Mouse (Mus musculus): ENCODE results near the gene Gpr89.

Gene Gpr89

DNA sequence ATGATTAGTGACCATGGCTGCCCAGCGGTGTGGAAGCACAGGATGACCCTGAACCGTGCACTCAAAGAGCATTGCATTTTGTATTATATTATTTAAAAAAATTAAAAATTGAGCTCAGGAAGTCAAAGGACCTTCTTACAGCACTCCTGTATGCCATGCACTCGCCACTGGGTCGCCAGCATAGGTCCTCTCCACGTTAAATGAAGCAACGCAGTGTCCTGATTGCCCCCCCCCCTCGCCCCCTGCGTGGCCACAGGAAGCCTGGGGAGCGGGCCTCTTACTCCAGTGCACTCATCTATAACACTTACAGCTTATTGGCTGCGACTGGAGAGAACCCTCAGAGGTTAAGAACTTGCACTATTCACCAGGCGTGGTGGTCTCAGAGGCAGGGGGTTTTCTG is 79.9 kb downstream of the Gpr89 start:
- in situ Hi-C loops (cut with MboI; ENCODE audit: low sequenced_read_pairs) = no loop called here

- in situ Hi-C loops (cut with MboI; ENCODE audit: low sequenced_read_pairs) = no loop called here
These were observed 80.5 kb downstream of the Gpr89 start for GRCm38 (mm10) chr3:96824614-96825013.

- in situ Hi-C loops (cut with MboI; ENCODE audit: low sequenced_read_pairs) = no loop called here
These were observed 81.4 kb downstream of the Gpr89 start for GRCm38 (mm10) chr3:96823701-96824100.

DNA sequence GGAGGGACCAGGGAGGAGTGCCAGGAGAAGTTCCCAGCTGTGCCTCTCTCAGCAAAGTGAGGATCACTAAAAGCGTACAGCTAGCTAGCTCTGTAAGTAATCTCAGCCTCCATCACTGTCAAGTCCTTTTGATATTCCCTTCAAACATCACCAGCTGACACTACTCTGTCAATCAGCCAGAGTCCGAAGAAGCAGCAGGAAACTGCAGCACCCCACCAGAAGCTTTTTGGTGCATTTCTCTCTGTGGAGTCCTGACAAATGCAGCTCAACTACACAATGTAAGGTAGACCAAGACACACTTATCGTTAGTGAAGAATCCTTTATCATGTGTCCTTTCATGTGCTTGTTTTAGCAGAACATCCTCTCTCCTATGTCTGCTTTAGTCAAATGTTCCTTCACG is 83.6 kb downstream of the Gpr89 start:
- in situ Hi-C loops (cut with MboI; ENCODE audit: low sequenced_read_pairs) = no loop called here

- in situ Hi-C loops (cut with MboI; ENCODE audit: low sequenced_read_pairs) = no loop called here
These were observed 84.8 kb downstream of the Gpr89 start for GRCm38 (mm10) chr3:96820116-96820915.
